Mouse (Mus musculus) kidney, adult 18-20 months (tissue): ENCODE results near the gene Acot2.

Source experiments
- DNase-seq: peaks from one replicate; pipeline ENCODE4 v3.0.0; 2021

Gene Acot2

GRCm38 (mm10) chr12:84038691-84039111 lies 51.0 kb downstream of the Acot2 start, which contains the start of gene Gm49366:
Gene Gm49366 (plus strand): TSS chr12:84038935.
- peak; percentile 71 for DNase-seq

GRCm38 (mm10) chr12:84042248-84042647 lies 54.6 kb downstream of the Acot2 start:
- DNase-seq: peak; percentile 57
